Mouse (Mus musculus) liver, postnatal 0 days (tissue): ENCODE measurements around the gene Zfp473. TPM values are rescaled to one million over a fixed set of nuclear protein-coding genes. Genes with fewer than 3 reads are reported as not detected.

Experiments used
- ATAC-seq: fragments of 200-750 bp; cut with Nextera tagmentation; 2 replicates; pipeline ENCODE4 v1.8.0; 2017; ENCODE audit warnings: mild to moderate bottlenecking, moderate library complexity
- DNase-seq: peaks from one replicate; pipeline ENCODE4 v3.0.0-alpha.2; 2016
- H3K27ac ChIP-seq: fragments of 300-500 bp; sonication (generic); 2 replicates; pipeline ENCODE4 v1.5.1; 2014; ENCODE audit warnings: antibody characterized with exemption, moderate library complexity, mild to moderate bottlenecking, low read depth
- H3K27me3 ChIP-seq: fragments of 300-500 bp; sonication (generic); 2 replicates; pipeline ENCODE4 v1.6.1; 2014; ENCODE audit warnings: low read length, control low read depth, mixed read lengths; ENCODE audit not compliant: insufficient read depth
- H3K36me3 ChIP-seq: fragments of 300-500 bp; sonication (generic); replicated peaks from 2 replicates; pipeline ENCODE4 v1.6.1; 2014; ENCODE audit warnings: mild to moderate bottlenecking, control low read depth, low read length, moderate library complexity, mixed read lengths; ENCODE audit not compliant: insufficient read depth
- H3K4me1 ChIP-seq: fragments of 300-500 bp; sonication (generic); 2 replicates; pipeline ENCODE4 v1.6.1; 2014; ENCODE audit warnings: antibody characterized with exemption, mild to moderate bottlenecking, control low read depth; ENCODE audit not compliant: insufficient read depth
- H3K4me2 ChIP-seq: fragments of 300-500 bp; sonication (generic); 2 replicates; pipeline ENCODE4 v1.6.1; 2014; ENCODE audit warnings: low read depth, mild to moderate bottlenecking, low read length, moderate library complexity, mixed read lengths
- H3K4me3 ChIP-seq: fragments of 300-500 bp; sonication (generic); 2 replicates; pipeline ENCODE4 v1.5.1; 2014; ENCODE audit warnings: low read depth, low read length
- H3K9ac ChIP-seq: fragments of 300-500 bp; sonication (generic); replicated peaks from 2 replicates; pipeline ENCODE4 v1.6.1; 2014; ENCODE audit warnings: mild to moderate bottlenecking, moderate library complexity
- H3K9me3 ChIP-seq: fragments of 300-500 bp; sonication (generic); 2 replicates; pipeline ENCODE4 v1.6.1; 2016; ENCODE audit warnings: mild to moderate bottlenecking, control low read depth, low read length, mixed read lengths
- CTCF ChIP-seq: sonication (generic); IDR thresholded peaks from 2 replicates; pipeline ENCODE4 v1.5.1; 2016; ENCODE audit warnings: antibody characterized with exemption, low read depth
- EP300 ChIP-seq: IDR thresholded peaks from 2 replicates; pipeline ENCODE4 v1.6.1; 2016; ENCODE audit warnings: antibody characterized with exemption, low read depth, mild to moderate bottlenecking
- WGBS: fragments of 180-500 bp; shearing (Covaris S2); extraction: QIAGEN DNeasy Blood & Tissue Kit; methylation state at CpG from one replicate; pipeline ENCODE4 v1.1.7; 2014; ENCODE audit not compliant: insufficient replicate concordance; 5-methylcytosine and 5-hydroxymethylcytosine counted together
- polyA plus RNA-seq: library from polyadenylated mRNA; unstranded; fragments of >200 nt; fragmentation: Nextera tagmentation; extraction: Ambion mirVana; gene quantifications from 2 replicates; pipeline ENCODE4 v1.2.1, GENCODE M21; 2015

The Zfp473 gene
- polyA plus RNA-seq, 1 experiment from 2014 or later: 0.14 TPM

DNA sequence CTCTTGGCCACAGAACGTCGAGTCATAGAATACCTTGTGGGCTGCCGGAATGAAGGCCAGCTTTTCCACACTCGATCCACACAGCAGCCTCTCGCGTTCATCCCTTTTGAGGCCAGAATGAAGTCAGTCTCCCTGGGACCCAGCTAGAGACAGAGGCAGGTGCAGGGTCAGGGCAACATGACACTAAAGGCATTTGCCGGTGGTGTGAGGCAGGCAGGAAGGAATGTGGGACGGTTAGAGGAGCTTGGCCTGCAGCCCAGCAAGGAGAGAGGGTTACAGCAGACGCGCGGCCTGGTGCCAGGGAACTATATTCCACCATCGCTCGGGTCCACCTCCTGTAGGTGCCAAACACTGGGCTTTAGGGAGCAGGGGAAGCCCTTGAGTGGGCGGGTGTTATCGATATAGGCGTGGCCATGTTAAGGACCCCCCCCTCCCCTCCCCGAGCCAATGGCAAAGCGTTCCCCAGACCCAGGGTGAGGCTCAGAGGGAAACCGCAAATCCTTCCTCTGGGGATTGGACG lies 53.6 kb downstream of the Zfp473 start:
- H3K4me2 ChIP-seq: no peak overlapping the region
- ATAC-seq (peak; percentile 75), DNase-seq (peak; percentile 62)
- H3K36me3 ChIP-seq: no peaks in the 10 kb centered on the region
- no peaks in the 10 kb centered on the region; the same call in 1 of the 2 replicates for H3K27me3 ChIP-seq
- H3K4me1 ChIP-seq: 0 out of 2 replicates have a peak, but pooled peaks cover 3% of the 10 kb centered on the region
- no peaks in the 10 kb centered on the region for H3K9me3 ChIP-seq
- 16% methylated on average over 20 of the region's 20 CpGs for WGBS
- H3K27ac ChIP-seq: no peak overlapping the region
- H3K9ac ChIP-seq: no peak overlapping the region
- TF ChIP-seq EP300: no peak
- no peak for TF ChIP-seq CTCF
- H3K4me3 ChIP-seq: no peak overlapping the region

- WGBS: 68% methylated on average over 4 of the region's 4 CpGs
- no peak for ATAC-seq
Measured at GRCm38 (mm10) chr7:44695223-44695622, 55.6 kb downstream of the Zfp473 start.

GRCm38 (mm10) chr7:44693427-44694175 lies 57.2 kb downstream of the Zfp473 start:
- Histone ChIP-seq H3K27me3 (no peaks in the 10 kb centered on the region), H3K27ac (no peak overlapping the region), H3K36me3 (no peaks in the 10 kb centered on the region), H3K9me3 (no peaks in the 10 kb centered on the region), H3K4me1 (0 out of 2 replicates have a peak, but pooled peaks cover 3% of the 10 kb centered on the region), H3K4me2 (no peak overlapping the region), H3K4me3 (no peak overlapping the region), H3K9ac (no peak overlapping the region)
- WGBS: 59% methylated on average over 10 of the region's 10 CpGs
- DNase-seq (no peak), ATAC-seq (peak; percentile 57)
- no peak for TF ChIP-seq EP300
- TF ChIP-seq CTCF: no peak

More at GRCm38 (mm10) chr7:44695223-44695622, 55.6 kb downstream of the Zfp473 start:
- no peak overlapping the region for H3K4me3 ChIP-seq
- TF ChIP-seq EP300 (no peak), CTCF (no peak)
- no peaks in the 10 kb centered on the region for H3K9me3 ChIP-seq
- H3K36me3 ChIP-seq: no peaks in the 10 kb centered on the region
- no peaks in the 10 kb centered on the region for H3K27me3 ChIP-seq
- no peak overlapping the region for H3K4me2 ChIP-seq
- H3K9ac ChIP-seq: no peak overlapping the region
- H3K27ac ChIP-seq: no peak overlapping the region
- no peak for DNase-seq
- 0 out of 2 replicates have a peak, but pooled peaks cover 3% of the 10 kb centered on the region for H3K4me1 ChIP-seq

DNA sequence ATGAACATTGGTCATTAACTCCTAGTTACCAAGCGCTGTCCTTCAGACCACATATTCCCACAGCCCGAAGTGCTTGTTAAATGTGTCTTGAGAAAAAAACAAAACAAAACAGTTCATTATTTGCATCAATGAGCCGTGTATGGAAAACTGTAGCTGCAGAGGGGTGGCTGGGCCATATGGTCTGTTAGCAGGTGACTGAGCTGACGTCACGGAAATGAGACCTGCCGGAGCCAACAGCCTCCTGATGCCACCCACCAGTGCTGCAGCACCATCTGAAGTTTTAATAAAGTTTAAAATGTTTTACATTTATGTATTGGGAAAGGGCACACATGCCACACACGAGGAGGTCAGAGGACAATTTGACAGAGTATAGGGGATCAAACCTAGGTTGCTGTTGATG lies 61.5 kb downstream of the Zfp473 start:
- no peak for DNase-seq
- no peak for ATAC-seq
- H3K9me3 ChIP-seq: no peaks in the 10 kb centered on the region
- H3K4me1 ChIP-seq: no peaks in the 10 kb centered on the region
- WGBS: 80% methylated on average over 7 of the region's 7 CpGs
- no peaks in the 10 kb centered on the region for H3K27me3 ChIP-seq
- H3K4me2 ChIP-seq: no peak overlapping the region
- no peak for TF ChIP-seq CTCF
- no peak for TF ChIP-seq EP300
- H3K9ac ChIP-seq: no peak overlapping the region
- no peak overlapping the region for H3K4me3 ChIP-seq
- no peaks in the 10 kb centered on the region for H3K36me3 ChIP-seq
- H3K27ac ChIP-seq: no peak overlapping the region

DNA sequence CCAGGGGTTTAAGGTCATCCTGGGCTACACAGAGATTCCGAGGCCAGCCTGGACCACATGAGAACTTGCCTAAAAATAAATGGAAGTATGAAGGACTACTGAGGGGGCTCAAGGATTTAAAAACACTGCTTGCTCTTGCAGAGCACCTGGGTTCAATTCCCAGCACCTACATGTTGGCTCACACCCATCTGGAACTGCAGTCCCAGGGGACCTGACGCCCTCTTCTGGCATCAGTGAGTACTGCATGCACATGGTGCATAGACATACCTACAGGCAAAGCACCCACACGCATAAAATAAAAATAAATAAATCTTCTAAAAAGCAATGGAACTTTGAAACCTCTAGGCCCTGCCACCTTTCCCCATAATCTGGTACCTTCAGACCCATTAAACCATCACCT lies 62.0 kb downstream of the Zfp473 start:
- no peak overlapping the region for H3K27ac ChIP-seq
- TF ChIP-seq EP300 (no peak), CTCF (peak; percentile 41; the same call in 1 of the 2 replicates)
- ATAC-seq (no peak), DNase-seq (no peak)
- WGBS: 59% methylated on average over 3 of the region's 3 CpGs
- no peak overlapping the region for H3K9ac ChIP-seq
- no peaks in the 10 kb centered on the region for H3K4me1 ChIP-seq
- H3K4me3 ChIP-seq: no peak overlapping the region
- no peaks in the 10 kb centered on the region for H3K27me3 ChIP-seq
- H3K4me2 ChIP-seq: no peak overlapping the region
- no peaks in the 10 kb centered on the region for H3K9me3 ChIP-seq
- no peaks in the 10 kb centered on the region for H3K36me3 ChIP-seq

DNA sequence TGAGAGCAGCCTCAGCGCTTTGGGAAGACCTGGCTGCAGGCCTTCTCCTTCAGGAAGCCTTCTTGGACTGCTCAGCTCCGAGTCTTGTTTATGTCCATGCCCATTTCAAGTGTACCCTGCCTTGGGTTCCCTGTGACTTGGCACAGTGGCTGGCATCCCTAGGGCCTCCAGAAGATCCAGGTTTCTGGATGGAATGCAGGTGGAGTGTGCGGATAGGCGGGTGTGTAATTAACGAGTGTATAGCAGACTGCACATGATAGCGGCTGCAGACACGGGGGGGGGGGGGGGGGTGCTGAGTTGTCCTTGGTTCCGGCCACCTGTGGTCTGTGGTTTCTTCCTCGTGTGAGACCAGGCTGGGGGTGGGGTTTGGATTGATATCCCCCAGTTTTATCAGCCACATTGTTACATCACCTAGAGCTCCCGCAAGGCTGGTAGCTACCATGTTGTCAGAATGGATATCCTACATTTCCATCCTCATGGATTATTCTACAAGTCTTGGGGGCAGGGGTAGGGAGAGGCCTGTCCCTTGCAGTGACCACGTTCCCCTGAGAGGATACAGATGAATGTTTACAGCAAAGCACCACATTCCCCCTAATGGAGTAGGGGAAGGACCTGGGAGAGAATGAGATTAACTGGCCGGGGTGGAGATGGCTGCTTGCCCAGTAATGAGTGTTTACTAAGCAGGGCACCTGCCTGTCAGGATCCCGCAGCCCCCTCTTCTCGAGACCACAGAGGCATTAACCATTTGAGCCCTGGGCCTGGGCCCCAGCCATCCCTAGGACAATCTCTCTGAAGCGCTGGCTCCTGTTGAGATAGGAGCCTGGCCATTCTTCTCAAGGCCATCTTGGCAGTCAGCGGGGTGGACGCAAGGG lies 65.1 kb downstream of the Zfp473 start:
- Histone ChIP-seq H3K27me3 (no peaks in the 10 kb centered on the region), H3K36me3 (no peaks in the 10 kb centered on the region), H3K27ac (no peak overlapping the region), H3K4me1 (no peaks in the 10 kb centered on the region), H3K4me3 (no peak overlapping the region), H3K9ac (no peak overlapping the region), H3K4me2 (no peak overlapping the region), H3K9me3 (no peaks in the 10 kb centered on the region)
- no peak for DNase-seq
- TF ChIP-seq CTCF: no peak
- no peak for TF ChIP-seq EP300
- ATAC-seq: no peak
- WGBS: 46% methylated on average over 17 of the region's 17 CpGs
